Mouse (Mus musculus): ENCODE measurements around the gene Rbfox3. TPM values are rescaled to one million over a fixed set of nuclear protein-coding genes. Genes with fewer than 3 reads are reported as not detected.

Rbfox3 gene
- total RNA-seq, 2 experiments from 2014 or later = 3.4 to 4.3 TPM

GRCm38 (mm10) chr11:118728797-118729196 is 182.6 kb downstream of the Rbfox3 start:
- no peak for DNase-seq

GRCm38 (mm10) chr11:118728083-118728551 is 183.3 kb downstream of the Rbfox3 start:
- DNase-seq = no peak

- no peak for DNase-seq
Observed at GRCm38 (mm10) chr11:118726430-118726829, 185.0 kb downstream of the Rbfox3 start.

- no peak for DNase-seq
Observed at GRCm38 (mm10) chr11:118724423-118724822, 187.0 kb downstream of the Rbfox3 start.

- no peak for DNase-seq
Observed at GRCm38 (mm10) chr11:118723166-118723565, 188.2 kb downstream of the Rbfox3 start.

GRCm38 (mm10) chr11:118721898-118722297 is 189.5 kb downstream of the Rbfox3 start:
- no peak for DNase-seq

- no peak for DNase-seq
Observed at GRCm38 (mm10) chr11:118714601-118715524, 196.5 kb downstream of the Rbfox3 start.

- DNase-seq = no peak
Observed at GRCm38 (mm10) chr11:118712761-118713160, 198.6 kb downstream of the Rbfox3 start.

- DNase-seq = no peak
Observed at GRCm38 (mm10) chr11:118712058-118712457, 199.3 kb downstream of the Rbfox3 start.

- no peak for DNase-seq
Observed at GRCm38 (mm10) chr11:118710035-118710434, 201.4 kb downstream of the Rbfox3 start.

GRCm38 (mm10) chr11:118696226-118696930 is 215.0 kb downstream of the Rbfox3 start:
- no peak for DNase-seq

GRCm38 (mm10) chr11:118693276-118693675 is 218.1 kb downstream of the Rbfox3 start:
- no peak for DNase-seq

- DNase-seq = no peak
Observed at GRCm38 (mm10) chr11:118690262-118690661, 221.1 kb downstream of the Rbfox3 start.

- peak; percentile 45 for DNase-seq
Observed at GRCm38 (mm10) chr11:118685397-118685796, 226.0 kb downstream of the Rbfox3 start.

- no peak for DNase-seq
Observed at GRCm38 (mm10) chr11:118684665-118685064, 226.7 kb downstream of the Rbfox3 start.

GRCm38 (mm10) chr11:118680699-118681098 is 230.7 kb downstream of the Rbfox3 start:
- DNase-seq = no peak

GRCm38 (mm10) chr11:118679736-118680410 is 231.5 kb downstream of the Rbfox3 start:
- no peak for DNase-seq

GRCm38 (mm10) chr11:118678515-118679104 is 232.8 kb downstream of the Rbfox3 start:
- DNase-seq = no peak

- no peak for DNase-seq
Observed at GRCm38 (mm10) chr11:118677277-118677676, 234.1 kb downstream of the Rbfox3 start.

GRCm38 (mm10) chr11:118676364-118676763 is 235.0 kb downstream of the Rbfox3 start:
- no peak for DNase-seq

GRCm38 (mm10) chr11:118671958-118672357 is 239.4 kb downstream of the Rbfox3 start:
- DNase-seq = no peak

- no peak for DNase-seq
Observed at GRCm38 (mm10) chr11:118671216-118671615, 240.2 kb downstream of the Rbfox3 start.
